Mouse (Mus musculus) frontal cortex, postnatal 14 days (tissue): ENCODE results near the gene Btbd16.

Experiments
- DNase-seq, 2 experiments: peaks; one replicate each; pipeline ENCODE4 v3.0.0; 2022; ENCODE audit warnings: low spot score in 2 of 2

Btbd16 gene

GRCm38 (mm10) chr7:130815601-130816000 lies 41.7 kb downstream of the Btbd16 start:
- no peak for DNase-seq

DNA sequence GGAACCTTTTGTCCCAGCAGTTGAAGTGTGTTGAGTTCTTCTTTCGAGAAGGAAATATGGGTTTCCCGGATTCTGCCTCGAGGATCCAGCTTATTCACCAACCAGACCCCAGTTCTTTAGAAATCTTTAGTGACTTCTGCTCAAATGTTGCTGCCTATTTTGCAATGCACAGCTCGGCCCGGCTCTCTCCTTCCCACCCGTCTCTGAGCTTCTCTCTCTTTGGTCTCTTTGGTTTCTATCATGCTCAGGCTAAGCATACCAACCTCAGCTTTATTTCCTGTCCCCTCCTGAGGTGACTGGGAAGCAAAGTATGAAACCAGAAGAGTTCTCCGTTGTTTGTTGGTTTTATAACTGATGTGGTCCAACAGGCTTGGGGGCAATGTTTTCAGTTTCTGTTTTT lies 42.4 kb downstream of the Btbd16 start:
- DNase-seq, result no peak

DNA sequence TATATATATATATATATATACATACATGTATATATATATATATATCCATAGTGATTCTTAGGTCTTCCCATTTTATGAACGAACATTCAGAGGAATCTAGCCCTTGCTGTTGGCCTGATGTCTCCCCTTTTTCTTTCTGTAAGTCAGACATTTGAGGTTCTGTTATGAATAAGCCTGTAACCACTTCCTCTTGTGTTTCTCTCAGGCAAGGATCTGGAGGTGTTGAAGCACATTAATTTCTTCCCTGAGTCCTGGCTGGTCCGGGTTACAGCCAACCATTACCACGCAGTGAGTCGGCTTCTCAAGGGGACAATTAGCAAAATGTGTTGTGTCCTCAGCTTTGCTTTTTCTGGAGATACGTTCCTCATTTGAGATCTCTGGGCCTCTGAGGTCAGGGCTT lies 44.9 kb downstream of the Btbd16 start:
- no peak for DNase-seq

DNA sequence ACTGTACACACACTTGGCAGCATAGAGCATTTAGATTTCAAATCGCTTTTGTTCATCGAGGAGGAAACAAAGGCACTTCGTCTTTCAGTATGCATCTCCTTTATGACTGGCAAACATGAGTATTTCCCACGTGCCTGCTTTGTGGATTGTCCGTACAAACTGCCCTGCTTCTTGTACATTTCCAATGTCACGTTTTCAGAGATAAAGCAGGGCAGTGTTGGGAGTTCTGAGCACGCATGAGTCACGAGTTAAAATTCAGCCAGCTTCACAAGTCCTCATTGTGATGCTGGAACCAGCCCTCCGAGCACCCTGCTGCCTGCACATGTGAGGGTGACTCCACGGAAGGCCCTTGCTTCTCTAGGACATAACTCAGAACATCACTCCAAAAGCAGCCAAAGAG lies 45.8 kb downstream of the Btbd16 start:
- no peak for DNase-seq

DNA sequence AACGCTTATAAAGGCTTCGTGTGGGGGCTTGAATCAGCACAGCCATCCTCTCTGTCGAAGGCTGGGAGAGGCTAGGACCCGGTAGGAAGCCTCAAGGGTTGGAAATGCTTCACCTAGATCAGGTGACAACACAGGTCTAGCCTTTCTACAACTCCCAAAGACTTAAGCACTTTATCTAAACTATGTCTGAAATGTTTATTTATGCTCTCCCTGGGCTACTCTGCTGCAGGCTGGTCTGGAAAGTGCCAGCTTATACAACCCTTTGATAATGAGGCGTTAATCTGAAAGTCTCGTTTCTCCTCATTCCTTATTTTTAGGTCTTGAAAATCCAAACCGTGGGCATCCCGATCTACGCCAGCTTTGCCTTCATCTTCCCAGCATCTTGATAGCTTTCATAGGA lies 50.1 kb downstream of the Btbd16 start:
- DNase-seq, result no peak

DNA sequence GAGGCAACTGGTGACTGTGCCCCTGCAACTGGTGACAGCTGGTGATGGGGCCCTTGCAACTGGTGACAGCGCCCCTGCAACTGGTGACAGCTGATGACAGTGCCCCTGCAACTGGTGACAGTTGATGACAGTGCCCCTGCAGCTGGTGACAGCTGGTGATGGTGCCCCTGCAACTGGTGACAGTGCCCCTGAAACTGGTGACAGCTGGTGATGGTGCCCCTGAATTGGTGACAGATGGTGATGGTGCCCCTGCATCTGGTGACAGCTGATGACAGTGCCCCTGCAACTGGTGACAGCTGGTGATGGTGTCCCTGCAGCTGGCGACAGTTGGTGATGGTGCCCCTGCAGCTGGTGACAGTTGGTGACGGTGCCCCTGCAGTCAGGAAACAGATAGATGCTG lies 52.5 kb downstream of the Btbd16 start:
- no peak for DNase-seq

DNA sequence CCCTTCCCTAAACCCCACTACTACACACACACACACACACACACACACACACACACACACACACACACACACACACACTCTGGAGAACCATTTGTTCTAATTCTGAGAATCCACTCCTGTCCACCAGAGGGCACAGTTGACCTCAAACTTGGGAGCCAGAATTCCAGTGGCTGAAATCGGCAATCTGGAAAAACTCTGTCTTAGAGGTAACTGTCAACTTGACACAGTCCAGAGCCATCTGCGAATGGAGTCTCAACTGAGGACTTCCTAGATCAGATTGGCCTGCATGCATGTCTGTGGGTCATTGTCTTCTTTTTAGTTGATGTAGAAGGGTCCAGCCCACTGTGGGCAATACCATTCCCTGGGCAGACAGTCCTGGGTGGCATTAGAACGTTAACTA lies 53.6 kb downstream of the Btbd16 start:
- DNase-seq, result peak in 1 of 2 experiments; percentile 40

GRCm38 (mm10) chr7:130827844-130828403 lies 54.1 kb downstream of the Btbd16 start:
- DNase-seq, result no peak

GRCm38 (mm10) chr7:130828475-130828874 lies 54.6 kb downstream of the Btbd16 start:
- DNase-seq, result no peak

GRCm38 (mm10) chr7:130831586-130831985 lies 57.7 kb downstream of the Btbd16 start:
- no peak for DNase-seq

DNA sequence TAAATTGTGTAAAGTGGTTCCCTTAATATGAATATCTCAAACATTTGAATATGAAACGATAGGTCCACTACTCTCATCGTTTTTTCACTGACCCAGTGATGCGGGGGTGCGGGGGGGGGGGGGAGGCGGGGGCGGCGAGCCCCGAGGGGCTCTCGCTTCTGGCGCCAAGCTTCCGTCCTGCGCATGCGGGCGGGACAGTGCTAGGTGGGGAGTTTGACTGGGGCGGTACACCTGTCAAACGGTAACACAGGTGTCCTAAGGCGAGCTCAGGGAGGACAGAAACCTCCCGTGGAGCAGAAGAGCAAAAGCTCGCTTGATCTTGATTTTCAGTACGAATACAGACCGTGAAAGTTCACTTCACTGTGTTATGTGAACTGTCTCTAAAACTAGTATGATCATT lies 60.4 kb downstream of the Btbd16 start:
- no peak for DNase-seq

DNA sequence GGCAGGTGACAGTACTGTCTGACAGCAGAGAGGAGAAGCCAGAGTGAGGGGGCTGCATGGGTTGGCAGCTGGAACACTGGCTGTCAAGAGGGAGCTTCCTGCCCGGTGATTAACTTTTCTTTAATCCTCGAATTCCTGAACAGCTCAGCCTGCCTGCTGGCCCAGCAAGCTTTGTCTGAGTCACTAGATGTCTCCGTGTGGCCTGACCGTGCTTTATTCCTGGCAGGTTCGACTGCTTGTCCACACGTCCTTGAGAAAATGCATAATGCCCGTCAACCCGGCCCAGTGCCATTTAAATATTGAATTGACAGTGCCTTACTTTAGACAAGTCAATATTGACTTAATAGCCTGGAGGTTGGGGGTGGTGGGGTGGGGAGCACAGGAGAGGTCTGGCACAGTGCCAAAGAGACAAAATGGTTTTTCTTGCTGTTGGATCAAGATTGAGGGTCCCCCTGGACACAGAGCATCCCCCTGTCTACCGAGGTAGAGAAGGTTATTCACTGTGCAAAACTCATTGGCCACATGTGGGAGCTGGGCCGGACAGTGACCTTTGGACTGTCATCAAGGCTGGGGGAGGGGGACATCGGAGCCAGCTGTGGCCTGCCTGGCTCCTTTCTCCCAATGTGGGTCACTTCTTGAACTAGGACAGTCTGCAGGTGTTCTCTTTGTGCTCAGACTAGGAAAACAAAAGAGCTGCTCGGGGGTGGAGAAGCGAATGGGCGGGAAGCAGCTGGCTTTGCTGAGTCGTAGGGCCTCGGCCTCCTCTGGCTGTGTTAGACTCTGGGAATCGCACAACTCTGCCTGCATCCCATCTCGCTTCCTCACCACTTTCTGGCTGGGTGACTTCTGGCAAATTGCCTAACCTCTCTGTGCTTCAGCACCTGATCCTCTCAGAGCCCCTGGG lies 61.3 kb downstream of the Btbd16 start:
- no peak for DNase-seq

- no peak for DNase-seq
Observed at GRCm38 (mm10) chr7:130836066-130836465, 62.2 kb downstream of the Btbd16 start.

DNA sequence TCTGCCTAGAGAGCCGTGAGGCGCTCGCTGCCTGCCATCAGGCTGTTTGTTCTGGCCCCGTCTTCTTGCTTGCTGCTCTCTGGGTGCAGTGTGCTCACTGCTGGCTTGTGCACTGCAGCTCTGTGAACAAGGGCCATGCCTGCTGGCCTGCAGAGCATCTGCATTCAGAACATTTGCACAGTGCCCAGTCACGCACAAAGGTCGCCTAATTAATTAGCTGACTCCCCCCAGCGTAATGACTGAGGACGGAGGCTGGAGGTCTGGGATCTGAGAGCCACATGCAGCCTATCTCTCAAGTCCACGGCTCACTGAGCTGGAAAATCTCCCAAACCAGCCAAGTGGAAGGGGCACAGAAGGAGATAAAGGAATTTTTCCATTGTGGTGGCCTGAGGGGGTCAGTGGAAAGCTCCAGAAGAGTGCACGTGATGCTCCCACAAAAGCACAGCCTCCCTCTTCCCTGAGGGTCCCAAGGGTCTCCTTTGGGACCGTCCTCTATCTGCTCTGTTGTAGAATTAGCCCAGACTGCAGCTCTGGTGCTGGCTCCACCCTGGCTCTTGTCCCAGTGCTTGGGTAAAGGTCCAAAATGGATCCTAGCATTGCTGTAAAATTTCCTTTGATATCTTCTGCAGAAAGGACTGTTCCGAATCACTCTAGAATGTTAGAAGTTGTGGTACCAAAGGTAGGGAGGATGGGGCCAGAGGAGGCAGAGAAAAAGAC lies 64.2 kb downstream of the Btbd16 start:
- no peak for DNase-seq

- no peak for DNase-seq
Observed at GRCm38 (mm10) chr7:130838658-130839025, 64.8 kb downstream of the Btbd16 start.

GRCm38 (mm10) chr7:130839380-130840100 lies 65.7 kb downstream of the Btbd16 start:
- no peak for DNase-seq

GRCm38 (mm10) chr7:130847164-130847718 lies 73.4 kb downstream of the Btbd16 start:
- no peak for DNase-seq

DNA sequence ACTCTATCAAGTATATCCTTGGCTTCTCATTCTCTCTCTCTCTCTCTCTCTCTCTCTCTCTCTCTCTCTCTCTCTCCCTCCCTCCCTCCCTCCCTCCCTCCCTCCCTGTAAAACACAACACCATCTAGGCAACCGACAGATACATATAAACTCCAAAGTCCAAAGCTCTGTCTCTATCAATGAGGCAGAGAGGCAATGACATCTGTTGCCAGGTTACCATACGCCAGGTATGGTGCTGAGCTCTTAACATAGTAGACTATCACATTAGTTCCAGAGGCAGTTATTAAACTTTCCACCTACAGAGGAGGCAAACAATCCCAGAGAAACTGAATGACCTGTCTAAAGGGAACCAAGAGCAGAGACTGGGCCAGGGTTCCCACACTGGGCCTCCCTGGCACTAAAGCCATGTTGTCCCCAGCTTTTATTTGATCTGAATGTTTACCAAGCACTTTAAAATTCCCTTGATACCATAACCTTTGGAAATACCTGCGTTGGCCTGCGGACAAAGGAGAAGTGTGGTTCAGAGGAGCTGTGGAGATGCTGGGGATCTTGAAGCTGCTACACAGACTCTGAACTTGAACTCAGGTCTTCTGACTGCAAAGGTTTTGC lies 80.9 kb downstream of the Btbd16 start:
- no peak for DNase-seq

- no peak for DNase-seq
Observed at GRCm38 (mm10) chr7:130855681-130856080, 81.8 kb downstream of the Btbd16 start.

- DNase-seq, result no peak
Observed at GRCm38 (mm10) chr7:130857973-130858372, 84.1 kb downstream of the Btbd16 start.

DNA sequence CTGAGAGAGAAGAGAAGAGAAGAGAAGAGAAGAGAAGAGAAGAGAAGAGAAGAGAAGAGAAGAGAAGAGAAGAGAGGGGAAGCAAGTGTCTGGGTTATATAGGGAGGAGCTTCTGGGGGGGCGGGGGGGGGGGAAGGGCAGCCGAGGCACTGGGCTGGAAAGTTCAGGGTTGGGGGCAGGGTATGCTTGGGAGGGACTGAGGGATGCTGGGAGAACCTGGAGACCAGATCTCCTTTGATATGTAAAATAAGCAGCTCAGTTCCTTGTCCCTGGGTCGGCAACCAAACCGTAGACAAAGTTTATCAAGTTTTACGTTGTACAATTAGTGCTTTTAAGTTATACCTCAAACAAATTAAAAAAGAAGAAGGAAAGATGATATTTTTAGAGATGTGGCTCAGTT lies 86.1 kb downstream of the Btbd16 start:
- no peak for DNase-seq
